Mouse (Mus musculus): ENCODE results near the gene Clcn2. TPM values are rescaled to one million over a fixed set of nuclear protein-coding genes. Genes with fewer than 3 reads are reported as not detected.

The Clcn2 gene
- 30.8 and 40.4 TPM in 2 replicates for polyA plus RNA-seq (2012; ENCODE audit: low replicate concordance)

DNA sequence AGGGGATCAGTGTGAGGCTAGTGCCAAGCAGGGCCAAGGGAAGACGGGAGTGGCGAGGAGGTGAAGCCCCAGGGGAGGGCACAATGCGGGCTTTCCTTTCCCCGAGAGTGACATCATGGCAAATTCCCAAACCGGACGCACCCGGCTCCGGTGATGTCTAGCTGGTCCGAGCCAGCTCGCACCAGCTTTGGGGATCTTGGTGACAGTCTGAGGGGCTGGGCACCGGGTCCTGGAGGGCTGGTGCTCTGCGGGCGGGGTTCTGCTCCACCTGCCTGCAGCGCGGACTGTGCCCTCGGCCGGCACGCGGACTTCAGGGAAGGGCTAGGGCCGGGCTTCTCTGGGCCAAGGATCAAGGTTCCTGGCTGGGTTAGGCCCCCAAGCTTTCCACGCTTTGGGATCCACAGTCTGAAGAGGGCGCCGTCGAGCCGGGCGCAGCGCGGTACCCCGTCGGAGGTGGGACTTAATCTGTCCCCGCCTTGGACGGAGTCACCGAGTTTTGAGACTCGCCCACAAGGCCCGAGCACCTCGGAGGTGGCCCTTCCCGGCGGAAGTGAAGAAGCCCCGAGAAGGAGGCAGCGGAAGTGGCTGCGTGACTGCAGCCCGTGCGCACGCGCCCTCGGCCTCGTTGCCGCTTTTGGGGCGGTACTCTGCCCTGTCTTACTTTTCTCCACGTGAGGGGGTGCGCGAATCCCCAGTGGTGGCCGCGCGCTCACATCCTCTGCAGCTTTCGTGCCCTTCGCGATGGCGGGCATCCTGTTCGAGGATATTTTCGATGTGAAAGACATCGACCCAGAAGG lies at the start of gene Clcn2, which contains the start of gene Polr2h:
Gene Clcn2 (minus strand): TSS at position 566 of the 797 bp plus-strand sequence.
Gene Polr2h (plus strand): TSS at position 485 of the 797 bp plus-strand sequence.

DNA sequence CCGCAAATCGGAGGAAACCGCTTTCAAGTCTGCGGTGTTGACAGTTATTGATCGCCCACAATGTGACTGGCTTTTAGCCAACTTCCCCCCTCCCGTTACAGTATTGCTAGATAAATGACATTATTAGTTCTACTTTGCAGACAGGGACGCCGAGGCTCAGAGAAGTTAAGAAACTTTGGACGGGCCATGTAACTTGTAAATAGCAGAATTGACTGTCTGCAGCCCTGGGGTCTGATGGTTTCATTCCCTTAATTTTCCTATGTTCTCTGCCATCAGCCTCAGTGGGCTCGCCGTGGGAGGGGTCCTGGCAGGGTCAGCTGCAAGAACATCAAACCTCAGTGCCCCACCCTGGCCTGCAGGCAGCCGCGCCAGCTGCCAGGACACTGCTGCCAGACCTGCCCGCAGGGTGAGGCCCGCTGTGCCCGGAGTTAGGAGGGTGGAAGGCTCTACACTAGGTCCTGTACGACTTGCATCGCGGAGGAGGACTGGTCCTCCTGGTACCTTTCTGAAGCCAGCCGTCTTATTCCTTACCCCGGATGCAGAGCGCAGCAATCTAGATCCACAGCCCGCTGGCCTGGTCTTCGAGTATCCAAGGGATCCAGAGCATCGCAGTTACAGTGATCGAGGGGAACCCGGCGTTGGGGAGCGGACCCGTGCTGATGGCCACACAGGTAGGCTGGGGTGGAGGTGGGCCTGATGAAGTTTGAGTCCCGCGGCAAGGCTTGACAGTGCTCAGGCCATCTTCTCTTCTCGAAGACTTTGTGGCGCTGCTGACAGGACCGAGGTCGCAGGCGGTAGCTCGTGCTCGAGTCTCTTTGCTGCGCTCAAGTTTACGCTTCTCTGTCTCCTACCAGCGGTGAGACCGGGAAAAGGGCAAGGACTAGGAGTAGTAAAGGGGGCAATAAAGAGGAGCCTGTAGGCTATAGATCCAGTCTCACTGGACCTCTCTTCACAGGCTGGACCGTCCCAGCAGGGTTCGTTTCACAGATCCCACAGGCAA lies 16.5 kb upstream of the Clcn2 start, which contains the start of gene Thpo:
Gene Thpo (minus strand): TSS at position 781 of the 1,000 bp plus-strand sequence.

DNA sequence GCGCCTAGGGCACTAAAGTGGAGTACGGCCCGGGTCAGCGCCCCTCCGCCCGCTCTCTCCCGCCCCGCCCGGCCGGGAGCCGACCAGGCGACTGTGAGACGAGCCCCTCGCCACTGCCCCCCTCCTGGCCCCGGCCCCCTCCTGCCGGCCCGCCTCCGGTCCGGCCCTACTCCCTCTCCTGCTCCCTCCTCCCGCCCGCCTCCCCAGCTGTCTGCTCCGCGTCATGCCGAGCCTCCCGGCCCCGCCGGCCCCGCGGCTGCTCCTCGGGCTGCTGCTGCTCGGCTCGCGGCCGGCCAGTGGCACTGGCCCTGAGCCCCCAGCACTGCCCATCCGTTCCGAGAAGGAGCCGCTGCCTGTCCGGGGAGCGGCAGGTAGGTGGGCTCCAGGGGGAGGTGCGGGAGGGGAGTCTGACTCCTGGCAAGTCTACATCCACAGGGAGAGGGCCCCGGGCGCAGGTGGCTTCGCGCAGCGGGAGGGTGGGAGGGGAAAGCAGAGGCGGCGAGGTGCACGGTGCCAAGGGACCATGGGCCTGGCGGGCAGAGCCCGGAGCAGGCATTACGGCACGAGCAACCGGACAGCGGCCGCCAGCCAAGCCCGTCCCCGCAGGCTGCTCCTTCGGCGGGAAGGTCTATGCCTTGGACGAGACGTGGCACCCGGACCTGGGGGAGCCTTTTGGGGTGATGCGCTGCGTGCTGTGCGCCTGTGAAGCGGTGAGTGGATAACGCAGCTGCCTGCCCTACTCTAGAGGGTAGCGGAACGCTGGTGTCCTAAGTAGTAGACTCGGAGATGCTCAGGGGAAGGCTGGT lies 15.6 kb upstream of the Clcn2 start, which contains the start of gene Chrd:
Gene Chrd (plus strand): TSS at position 203 of the 806 bp plus-strand sequence.

DNA sequence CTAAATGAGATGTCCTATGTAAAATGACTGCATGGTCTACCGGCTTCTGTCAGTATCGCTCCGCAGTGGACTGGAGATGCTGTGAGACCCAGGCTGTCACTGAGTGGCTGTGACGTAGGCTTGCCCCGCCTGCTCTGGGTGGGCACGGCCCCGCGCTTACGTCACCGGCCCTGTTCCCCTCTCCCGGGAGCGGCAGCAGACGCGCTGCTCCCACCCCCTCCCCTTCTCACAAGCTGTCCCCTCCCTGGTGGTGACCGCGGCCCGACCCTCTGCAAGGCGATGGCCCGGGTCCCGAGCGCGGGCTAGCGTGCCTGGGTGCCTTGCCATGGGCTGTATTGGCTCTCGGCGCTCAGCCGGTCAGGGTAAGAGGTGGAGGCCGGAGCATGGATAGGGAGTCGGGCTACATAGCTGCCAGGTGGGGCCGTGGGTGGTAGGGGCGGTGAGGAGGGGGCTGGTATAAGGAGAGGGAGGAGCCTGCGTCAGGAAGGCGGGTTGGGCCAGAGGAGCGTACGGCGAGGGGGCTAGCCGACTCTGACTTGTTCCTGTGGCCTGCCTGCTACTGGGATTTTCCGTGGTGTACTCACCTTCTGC lies 24.3 kb downstream of the Clcn2 start, which contains the start of gene Fam131a:
Gene Fam131a (plus strand): TSS at position 131 of the 591 bp plus-strand sequence.

DNA sequence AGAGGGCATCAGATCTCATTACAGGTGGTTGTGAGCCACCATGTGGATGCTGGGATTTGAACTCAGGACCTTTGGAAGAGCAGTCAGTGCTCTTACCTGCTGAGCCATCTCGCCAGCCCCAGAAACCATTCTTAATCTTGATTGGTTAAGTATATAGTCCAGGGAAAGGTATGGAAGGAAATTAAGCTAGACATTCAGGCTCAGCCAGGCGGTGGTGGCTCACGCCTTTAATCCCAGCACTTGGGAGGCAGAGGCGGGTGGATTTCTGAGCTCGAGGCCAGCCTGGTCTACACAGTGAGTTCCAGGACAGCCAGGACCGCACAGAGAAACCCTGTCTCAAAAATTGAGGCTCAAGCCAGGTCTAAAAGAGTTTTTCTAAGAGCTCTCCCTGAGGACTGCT lies 49.5 kb downstream of the Clcn2 start, which contains the start of gene Eif4g1:
Gene Eif4g1 (plus strand): TSS at position 301 of the 400 bp plus-strand sequence.

Other genes with a start within 250 kb of the Clcn2 start
- 23.3 and 34.1 TPM in 2 replicates for gene Eif2b5, start 218.9 kb downstream of the Clcn2 start, polyA plus RNA-seq (2012; ENCODE audit: low replicate concordance)
- gene Dvl3, start 200.8 kb downstream of the Clcn2 start, polyA plus RNA-seq (2012; ENCODE audit: low replicate concordance), result 29.3 and 33.6 TPM in 2 replicates
- gene Ap2m1, start 182.3 kb downstream of the Clcn2 start, polyA plus RNA-seq (2012; ENCODE audit: low replicate concordance), result 48.8 and 95.7 TPM in 2 replicates
- 11.8 and 47.6 TPM in 2 replicates for gene Abcf3, start 169.2 kb downstream of the Clcn2 start, polyA plus RNA-seq (2012; ENCODE audit: low replicate concordance)
- gene Vwa5b2, start 128.3 kb downstream of the Clcn2 start, polyA plus RNA-seq (2012; ENCODE audit: low replicate concordance), result 0.07 and 0.19 TPM in 2 replicates
- gene Eef1akmt4, start 106.2 kb downstream of the Clcn2 start, polyA plus RNA-seq (2012; ENCODE audit: low replicate concordance), result 0.84 and 18.9 TPM in 2 replicates
- gene Gm49333, start 106.1 kb downstream of the Clcn2 start, polyA plus RNA-seq (2012; ENCODE audit: low replicate concordance), result not detected in 2 replicates
- 22.1 and 25.7 TPM in 2 replicates for gene Alg3, start 106.0 kb downstream of the Clcn2 start, polyA plus RNA-seq (2012; ENCODE audit: low replicate concordance)
- gene Camk2n2, start 96.5 kb downstream of the Clcn2 start, polyA plus RNA-seq (2012; ENCODE audit: low replicate concordance), result 0.82 and 1.0 TPM in 2 replicates
- not detected in 2 replicates for gene Ece2, start 87.9 kb downstream of the Clcn2 start, polyA plus RNA-seq (2012; ENCODE audit: low replicate concordance)
- 132 and 218 TPM in 2 replicates for gene Psmd2, start 66.1 kb downstream of the Clcn2 start, polyA plus RNA-seq (2012; ENCODE audit: low replicate concordance)
- 2,113 and 2,308 TPM in 2 replicates for gene Eif4g1, start 49.4 kb downstream of the Clcn2 start, polyA plus RNA-seq (2012; ENCODE audit: low replicate concordance)
- gene Fam131a, start 24.5 kb downstream of the Clcn2 start, polyA plus RNA-seq (2012; ENCODE audit: low replicate concordance), result 1.2 and 2.3 TPM in 2 replicates
- gene Polr2h, start 81 bp downstream of the Clcn2 start, polyA plus RNA-seq (2012; ENCODE audit: low replicate concordance), result 2.8 and 6.5 TPM in 2 replicates
- gene Chrd, start 15.4 kb upstream of the Clcn2 start, polyA plus RNA-seq (2012; ENCODE audit: low replicate concordance), result 0.18 TPM in 1 of 2 replicates, not detected in the other
- not detected in 2 replicates for gene Thpo, start 16.8 kb upstream of the Clcn2 start, polyA plus RNA-seq (2012; ENCODE audit: low replicate concordance)

Data from leukemia stem cell, adult 10-12 weeks (primary cell).